Mouse (Mus musculus): ENCODE results near the gene Fam81a. TPM values are rescaled to one million over a fixed set of nuclear protein-coding genes. Genes with fewer than 3 reads are reported as not detected.

Fam81a gene
- polyA plus RNA-seq, 1 experiment from 2014 or later: 46.6 TPM

DNA sequence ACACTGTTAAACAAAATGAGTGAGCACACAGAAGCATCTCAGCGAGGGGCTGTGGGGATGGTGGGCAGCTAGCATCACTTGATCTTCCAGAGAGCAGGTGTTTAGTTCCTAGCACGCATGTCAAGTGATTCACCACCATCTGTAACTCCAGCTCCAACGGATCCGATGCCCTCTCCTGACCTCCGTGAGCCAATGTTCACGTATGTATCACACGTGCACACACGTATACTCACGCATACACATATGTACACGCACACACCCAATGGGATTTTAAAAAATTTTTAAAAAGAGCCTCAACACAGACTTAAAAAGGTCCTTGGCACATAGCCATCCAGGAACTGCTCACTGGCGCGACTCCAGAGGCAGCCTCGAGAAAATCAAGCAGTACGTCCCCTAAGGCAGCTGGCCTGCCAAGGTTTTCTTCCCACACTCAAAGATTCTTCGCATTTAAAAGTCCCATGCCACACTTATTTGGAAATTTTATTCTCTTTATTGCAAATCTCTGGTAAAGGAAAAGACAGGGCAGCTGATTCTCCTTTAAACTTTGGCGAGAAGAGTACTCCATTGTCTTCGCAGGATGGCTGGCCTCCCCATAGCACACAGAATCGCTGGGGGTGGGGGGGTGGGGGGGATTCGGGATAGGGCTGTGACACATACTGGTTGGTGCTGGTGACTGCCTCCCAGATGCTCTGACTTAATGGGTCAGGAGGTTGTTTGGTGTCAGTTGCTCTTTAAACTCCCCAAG is 54.1 kb downstream of the Fam81a start:
- H3K4me3 ChIP-seq (ENCODE audit: control insufficient read depth in 1 of 2, insufficient read depth in 1 of 2, low read depth in 1 of 2, low read length in 2 of 2): no peak overlapping the region
- no peak overlapping the region for H3K27ac ChIP-seq (replicated peaks in 1 of 2; ENCODE audit: control insufficient read depth in 1 of 2, insufficient read depth in 1 of 2, low read depth in 2 of 2, low read length in 2 of 2)
- ATAC-seq (ENCODE audit: insufficient number of reproducible peaks, insufficient read depth, low FRiP score, low read depth): no peak
- H3K27me3 ChIP-seq (ENCODE audit: control insufficient read depth, insufficient read depth, low read length): no peaks in the 10 kb centered on the region
- H3K4me2 ChIP-seq (ENCODE audit: low read length): no peak overlapping the region
- H3K9ac ChIP-seq (ENCODE audit: low read length): no peak overlapping the region
- WGBS: 63% methylated on average over 19 of the region's 19 CpGs
- H3K9me3 ChIP-seq (ENCODE audit: control insufficient read depth, low read length): no peaks in the 10 kb centered on the region
- peaks cover 8% of the 10 kb centered on the region; the same call in 1 of the 2 replicates for H3K36me3 ChIP-seq (ENCODE audit: control insufficient read depth, insufficient read depth, low read length)
- H3K4me1 ChIP-seq (ENCODE audit: control insufficient read depth in 2 of 2, insufficient read depth in 2 of 2, low read length in 2 of 2): peaks cover 3 to 5% of the 10 kb centered on the region in 2 experiments; a peak in 2 of 4 replicates

DNA sequence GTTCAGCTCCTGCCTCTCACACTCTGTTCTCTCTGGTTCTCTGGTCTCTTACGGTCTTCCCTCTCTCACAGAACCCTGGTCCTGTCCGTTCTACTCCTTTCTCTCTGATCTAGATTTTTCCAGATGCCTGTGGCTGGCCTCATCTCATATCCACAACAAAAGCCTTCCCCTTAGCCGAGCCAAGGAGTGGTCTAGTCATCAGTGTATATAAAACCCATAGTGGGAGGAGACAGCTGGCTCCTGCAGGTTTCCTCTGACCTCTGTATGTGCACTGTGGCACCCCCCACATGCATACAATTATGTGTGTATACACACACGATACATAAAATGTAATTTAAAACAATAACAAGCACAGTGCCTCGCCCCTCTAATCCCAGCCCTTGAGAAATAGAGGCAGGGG is 55.0 kb downstream of the Fam81a start:
- H3K4me3 ChIP-seq (ENCODE audit: control insufficient read depth in 1 of 2, insufficient read depth in 1 of 2, low read depth in 1 of 2, low read length in 2 of 2): no peak overlapping the region
- 77% methylated on average over 5 of the region's 5 CpGs for WGBS
- no peak for ATAC-seq (ENCODE audit: insufficient number of reproducible peaks, insufficient read depth, low FRiP score, low read depth)
- H3K36me3 ChIP-seq (ENCODE audit: control insufficient read depth, insufficient read depth, low read length): peaks cover 6% of the 10 kb centered on the region; the same call in 1 of the 2 replicates
- no peaks in the 10 kb centered on the region for H3K27me3 ChIP-seq (ENCODE audit: control insufficient read depth, insufficient read depth, low read length)
- no peak overlapping the region for H3K9ac ChIP-seq (ENCODE audit: low read length)
- H3K4me1 ChIP-seq (ENCODE audit: control insufficient read depth in 2 of 2, insufficient read depth in 2 of 2, low read length in 2 of 2): peaks cover 3 to 5% of the 10 kb centered on the region in 2 experiments; a peak in 2 of 4 replicates
- H3K27ac ChIP-seq (replicated peaks in 1 of 2; ENCODE audit: control insufficient read depth in 1 of 2, insufficient read depth in 1 of 2, low read depth in 2 of 2, low read length in 2 of 2): no peak overlapping the region
- no peaks in the 10 kb centered on the region for H3K9me3 ChIP-seq (ENCODE audit: control insufficient read depth, low read length)
- H3K4me2 ChIP-seq (ENCODE audit: low read length): no peak overlapping the region

DNA sequence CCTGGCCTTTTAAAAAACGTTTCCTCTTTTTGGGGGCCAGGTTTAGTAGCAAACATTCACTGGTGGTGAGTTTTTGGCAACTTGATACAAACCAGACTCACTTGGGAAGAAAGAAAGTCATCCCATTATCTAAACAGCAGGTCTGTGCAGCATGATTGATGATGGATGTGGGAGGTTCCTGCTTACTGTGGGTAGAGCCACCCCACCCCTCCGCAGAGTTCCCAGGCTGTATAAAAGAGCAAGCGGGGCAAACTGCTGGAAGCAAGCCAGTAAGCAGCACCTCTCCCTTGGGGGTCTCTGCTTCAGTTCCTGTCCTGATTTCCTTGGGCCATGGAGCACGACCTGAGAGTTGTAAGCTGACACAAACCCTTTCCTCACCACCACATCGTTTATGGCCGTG is 56.3 kb downstream of the Fam81a start:
- 17% methylated on average over 6 of the region's 6 CpGs for WGBS
- ATAC-seq (ENCODE audit: insufficient number of reproducible peaks, insufficient read depth, low FRiP score, low read depth): no peak
- no peak overlapping the region for H3K4me3 ChIP-seq (ENCODE audit: control insufficient read depth in 1 of 2, insufficient read depth in 1 of 2, low read depth in 1 of 2, low read length in 2 of 2)
- H3K27me3 ChIP-seq (ENCODE audit: control insufficient read depth, insufficient read depth, low read length): no peaks in the 10 kb centered on the region
- H3K27ac ChIP-seq (replicated peaks in 1 of 2; ENCODE audit: control insufficient read depth in 1 of 2, insufficient read depth in 1 of 2, low read depth in 2 of 2, low read length in 2 of 2): no peak overlapping the region
- H3K4me2 ChIP-seq (ENCODE audit: low read length): no peak overlapping the region
- peaks cover 6% of the 10 kb centered on the region; the same call in 1 of the 2 replicates for H3K36me3 ChIP-seq (ENCODE audit: control insufficient read depth, insufficient read depth, low read length)
- no peak overlapping the region for H3K9ac ChIP-seq (ENCODE audit: low read length)
- peaks cover 3 to 5% of the 10 kb centered on the region in 2 experiments; a peak in 2 of 4 replicates for H3K4me1 ChIP-seq (ENCODE audit: control insufficient read depth in 2 of 2, insufficient read depth in 2 of 2, low read length in 2 of 2)
- H3K9me3 ChIP-seq (ENCODE audit: control insufficient read depth, low read length): no peaks in the 10 kb centered on the region

DNA sequence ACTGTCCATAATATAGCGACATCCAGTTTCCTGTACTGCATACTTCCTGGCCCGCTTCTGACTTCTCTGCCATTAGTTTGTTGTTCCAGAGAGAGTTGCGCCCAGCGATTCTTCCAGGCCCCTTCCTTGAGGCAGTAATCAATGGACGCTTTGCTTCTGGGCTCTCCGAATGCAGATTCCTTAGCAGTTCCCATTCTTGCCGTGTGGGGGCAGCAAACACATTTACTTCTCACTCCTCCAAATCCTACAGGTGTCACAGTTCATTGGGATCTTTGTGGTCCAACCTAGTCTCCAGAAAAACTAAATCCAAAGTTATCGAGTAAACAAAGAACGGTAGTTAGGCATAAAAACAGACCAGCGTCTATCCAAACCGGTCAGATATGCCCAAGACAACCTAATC is 58.3 kb downstream of the Fam81a start:
- Histone ChIP-seq H3K36me3 (ENCODE audit: control insufficient read depth, insufficient read depth, low read length) (no peaks in the 10 kb centered on the region), H3K4me2 (ENCODE audit: low read length) (no peak overlapping the region), H3K9ac (ENCODE audit: low read length) (no peak overlapping the region), H3K4me1 (ENCODE audit: control insufficient read depth in 2 of 2, insufficient read depth in 2 of 2, low read length in 2 of 2) (peaks cover 3 to 5% of the 10 kb centered on the region in 2 experiments; a peak in 2 of 4 replicates), H3K27ac (replicated peaks in 1 of 2; ENCODE audit: control insufficient read depth in 1 of 2, insufficient read depth in 1 of 2, low read depth in 2 of 2, low read length in 2 of 2) (no peak overlapping the region), H3K4me3 (ENCODE audit: control insufficient read depth in 1 of 2, insufficient read depth in 1 of 2, low read depth in 1 of 2, low read length in 2 of 2) (no peak overlapping the region), H3K9me3 (ENCODE audit: control insufficient read depth, low read length) (no peaks in the 10 kb centered on the region), H3K27me3 (ENCODE audit: control insufficient read depth, insufficient read depth, low read length) (no peaks in the 10 kb centered on the region)
- 53% methylated on average over 11 of the region's 11 CpGs for WGBS
- no peak for ATAC-seq (ENCODE audit: insufficient number of reproducible peaks, insufficient read depth, low FRiP score, low read depth)

DNA sequence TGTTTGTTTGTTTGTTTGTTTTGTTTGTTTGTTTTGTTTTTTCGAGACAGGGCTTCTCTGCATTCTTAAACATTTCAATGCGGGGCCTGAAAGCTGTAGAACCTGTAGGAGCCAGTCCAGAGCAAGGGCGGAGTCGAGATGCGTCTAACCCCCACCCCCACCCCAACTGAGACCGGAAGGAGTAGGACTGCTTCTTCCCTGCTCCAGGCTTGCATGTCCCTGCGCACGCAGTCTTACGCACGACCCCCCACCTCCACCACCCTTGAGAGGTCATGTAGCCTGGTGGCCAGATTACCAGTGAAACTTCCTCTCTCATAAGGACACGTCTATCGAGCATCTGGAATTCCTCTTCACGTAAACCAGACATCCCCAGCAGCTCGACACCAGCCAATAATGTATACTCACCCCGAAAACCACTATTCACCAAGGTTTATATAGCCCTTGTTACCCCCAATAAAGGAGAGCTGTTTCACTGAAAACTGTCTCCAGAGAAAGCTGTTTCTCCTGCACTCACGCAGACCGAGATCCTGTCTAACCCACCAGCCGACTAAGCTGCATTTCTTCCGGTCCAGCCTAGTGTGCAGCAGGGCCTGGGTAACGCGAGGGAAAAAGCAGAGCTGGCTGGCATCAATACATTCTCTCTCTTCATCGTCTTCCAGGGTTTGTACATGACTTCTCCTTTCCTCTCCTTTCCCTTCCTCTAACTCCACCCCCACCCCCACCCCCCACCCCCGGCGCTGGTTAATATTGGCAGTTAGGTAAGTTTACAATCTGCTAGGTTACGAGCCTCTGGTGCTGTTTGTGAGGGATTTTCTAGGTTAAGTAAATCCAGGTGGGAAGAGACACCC is 59.8 kb downstream of the Fam81a start:
- Histone ChIP-seq H3K9me3 (ENCODE audit: control insufficient read depth, low read length) (no peaks in the 10 kb centered on the region), H3K36me3 (ENCODE audit: control insufficient read depth, insufficient read depth, low read length) (no peaks in the 10 kb centered on the region), H3K27ac (replicated peaks in 1 of 2; ENCODE audit: control insufficient read depth in 1 of 2, insufficient read depth in 1 of 2, low read depth in 2 of 2, low read length in 2 of 2) (no peak overlapping the region), H3K9ac (ENCODE audit: low read length) (no peak overlapping the region), H3K4me3 (ENCODE audit: control insufficient read depth in 1 of 2, insufficient read depth in 1 of 2, low read depth in 1 of 2, low read length in 2 of 2) (no peak overlapping the region), H3K4me2 (ENCODE audit: low read length) (0 out of 2 replicates have a peak overlapping the region, but pooled peaks have one; percentile 6), H3K27me3 (ENCODE audit: control insufficient read depth, insufficient read depth, low read length) (no peaks in the 10 kb centered on the region), H3K4me1 (ENCODE audit: control insufficient read depth in 2 of 2, insufficient read depth in 2 of 2, low read length in 2 of 2) (no peaks in the 10 kb centered on the region; a peak in 1 of 4 replicates)
- no peak for ATAC-seq (ENCODE audit: insufficient number of reproducible peaks, insufficient read depth, low FRiP score, low read depth)
- 61% methylated on average over 25 of the region's 25 CpGs for WGBS

DNA sequence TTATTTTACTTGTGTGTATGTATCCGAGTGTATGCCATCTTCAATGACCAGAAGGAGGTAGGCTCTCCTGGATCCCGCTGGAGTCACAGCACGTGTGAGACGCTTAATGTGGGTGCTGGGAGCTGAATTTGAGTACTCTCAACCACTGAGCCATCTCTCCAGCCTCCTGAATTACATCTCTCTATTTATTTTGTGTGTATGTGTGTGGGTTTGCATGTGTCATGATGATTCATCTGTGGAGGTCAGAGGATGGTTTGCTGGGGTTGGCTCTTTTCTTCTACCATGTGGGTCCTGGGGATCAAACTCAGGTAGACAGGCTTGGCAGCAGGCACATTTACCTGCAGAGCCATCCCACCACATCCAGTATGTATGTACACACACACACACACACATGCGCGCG is 60.6 kb downstream of the Fam81a start:
- Histone ChIP-seq H3K9ac (ENCODE audit: low read length) (no peak overlapping the region), H3K4me1 (ENCODE audit: control insufficient read depth in 2 of 2, insufficient read depth in 2 of 2, low read length in 2 of 2) (no peaks in the 10 kb centered on the region; a peak in 1 of 4 replicates), H3K27ac (replicated peaks in 1 of 2; ENCODE audit: control insufficient read depth in 1 of 2, insufficient read depth in 1 of 2, low read depth in 2 of 2, low read length in 2 of 2) (no peak overlapping the region), H3K4me3 (ENCODE audit: control insufficient read depth in 1 of 2, insufficient read depth in 1 of 2, low read depth in 1 of 2, low read length in 2 of 2) (no peak overlapping the region), H3K36me3 (ENCODE audit: control insufficient read depth, insufficient read depth, low read length) (no peaks in the 10 kb centered on the region), H3K4me2 (ENCODE audit: low read length) (no peak overlapping the region), H3K9me3 (ENCODE audit: control insufficient read depth, low read length) (no peaks in the 10 kb centered on the region), H3K27me3 (ENCODE audit: control insufficient read depth, insufficient read depth, low read length) (no peaks in the 10 kb centered on the region)
- ATAC-seq (ENCODE audit: insufficient number of reproducible peaks, insufficient read depth, low FRiP score, low read depth): no peak
- 87% methylated on average over 7 of the region's 7 CpGs for WGBS

DNA sequence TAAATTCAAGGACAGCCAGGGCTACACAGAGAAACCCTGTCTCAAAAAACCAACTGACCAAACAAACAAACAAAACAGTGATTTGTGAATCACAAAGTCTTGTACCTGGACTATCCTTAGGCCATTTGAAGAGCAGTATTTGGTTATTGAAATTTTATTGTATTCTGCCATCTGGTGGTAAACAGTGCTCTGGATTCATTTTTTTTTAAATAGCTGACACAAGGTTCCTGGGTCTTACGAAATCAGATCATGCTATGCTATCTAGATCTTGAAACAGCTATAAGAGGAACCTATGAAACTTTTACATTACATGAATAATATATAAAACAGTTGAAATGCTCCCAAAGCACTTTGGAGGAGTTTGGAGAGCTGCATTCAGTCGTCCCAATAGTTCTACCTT is 61.4 kb downstream of the Fam81a start:
- ATAC-seq (ENCODE audit: insufficient number of reproducible peaks, insufficient read depth, low FRiP score, low read depth): no peak
- H3K27ac ChIP-seq (replicated peaks in 1 of 2; ENCODE audit: control insufficient read depth in 1 of 2, insufficient read depth in 1 of 2, low read depth in 2 of 2, low read length in 2 of 2): no peak overlapping the region
- H3K4me2 ChIP-seq (ENCODE audit: low read length): no peak overlapping the region
- no peaks in the 10 kb centered on the region for H3K36me3 ChIP-seq (ENCODE audit: control insufficient read depth, insufficient read depth, low read length)
- H3K27me3 ChIP-seq (ENCODE audit: control insufficient read depth, insufficient read depth, low read length): no peaks in the 10 kb centered on the region
- no peaks in the 10 kb centered on the region for H3K4me1 ChIP-seq (ENCODE audit: control insufficient read depth in 2 of 2, insufficient read depth in 2 of 2, low read length in 2 of 2)
- no peaks in the 10 kb centered on the region for H3K9me3 ChIP-seq (ENCODE audit: control insufficient read depth, low read length)
- no peak overlapping the region for H3K9ac ChIP-seq (ENCODE audit: low read length)
- WGBS: 57% methylated on average over 2 of the region's 2 CpGs
- H3K4me3 ChIP-seq (ENCODE audit: control insufficient read depth in 1 of 2, insufficient read depth in 1 of 2, low read depth in 1 of 2, low read length in 2 of 2): no peak overlapping the region

Measured in heart, embryonic 14.5 days (tissue).